Mouse (Mus musculus) adrenal gland, adult 10 weeks (tissue): Measurements from ENCODE around the gene 3110082J24Rik. TPM values are rescaled to one million over a fixed set of nuclear protein-coding genes. Genes with fewer than 3 reads are reported as not detected.

Source experiments
- polyA plus RNA-seq: library from polyadenylated mRNA; stranded (reverse); fragments of 350-450 nt; fragmentation: Illumina TruSeq; extraction: RNeasy Lipid Tissue Mini Kit (QIAGEN cat#74804); gene quantifications from one replicate; pipeline ENCODE4 v1.2.3, GENCODE M21; 2014; ENCODE audit warnings: low read depth, low replicate concordance

3110082J24Rik gene
- polyA plus RNA-seq, result not detected

DNA sequence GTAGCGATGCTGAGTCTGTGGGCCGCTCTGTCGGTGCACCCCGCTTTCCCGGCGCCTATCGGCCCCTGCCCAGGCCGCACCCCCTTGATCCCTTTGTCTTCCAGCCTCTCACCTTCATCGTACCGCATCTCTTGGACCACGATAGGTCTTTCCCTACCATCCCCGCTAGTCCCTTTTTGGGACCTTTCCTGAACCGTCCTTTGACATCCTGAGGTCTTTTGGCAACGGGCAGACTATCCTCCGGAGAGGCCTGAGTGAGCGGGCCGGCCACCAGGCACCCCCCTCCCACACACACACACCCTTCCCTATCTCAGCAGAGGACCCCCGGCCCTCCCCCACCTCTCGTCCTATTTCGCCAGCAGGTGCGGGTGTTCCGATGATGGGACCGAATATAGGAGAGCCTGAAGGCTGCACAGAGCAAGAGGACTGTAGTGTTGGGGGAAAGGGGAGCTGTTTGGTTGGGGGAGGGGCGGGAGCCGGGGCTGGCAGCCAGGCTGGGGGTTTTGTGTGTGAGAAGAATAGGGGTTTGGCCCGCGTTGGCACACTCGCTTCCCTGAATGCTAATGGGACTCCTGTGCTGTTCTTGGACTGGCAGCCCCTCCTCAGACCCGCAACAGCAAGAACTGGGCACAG, at the start of gene 3110082J24Rik:
TSS of gene 3110082J24Rik (minus strand) at position 419 of the 633 bp plus-strand sequence.

DNA sequence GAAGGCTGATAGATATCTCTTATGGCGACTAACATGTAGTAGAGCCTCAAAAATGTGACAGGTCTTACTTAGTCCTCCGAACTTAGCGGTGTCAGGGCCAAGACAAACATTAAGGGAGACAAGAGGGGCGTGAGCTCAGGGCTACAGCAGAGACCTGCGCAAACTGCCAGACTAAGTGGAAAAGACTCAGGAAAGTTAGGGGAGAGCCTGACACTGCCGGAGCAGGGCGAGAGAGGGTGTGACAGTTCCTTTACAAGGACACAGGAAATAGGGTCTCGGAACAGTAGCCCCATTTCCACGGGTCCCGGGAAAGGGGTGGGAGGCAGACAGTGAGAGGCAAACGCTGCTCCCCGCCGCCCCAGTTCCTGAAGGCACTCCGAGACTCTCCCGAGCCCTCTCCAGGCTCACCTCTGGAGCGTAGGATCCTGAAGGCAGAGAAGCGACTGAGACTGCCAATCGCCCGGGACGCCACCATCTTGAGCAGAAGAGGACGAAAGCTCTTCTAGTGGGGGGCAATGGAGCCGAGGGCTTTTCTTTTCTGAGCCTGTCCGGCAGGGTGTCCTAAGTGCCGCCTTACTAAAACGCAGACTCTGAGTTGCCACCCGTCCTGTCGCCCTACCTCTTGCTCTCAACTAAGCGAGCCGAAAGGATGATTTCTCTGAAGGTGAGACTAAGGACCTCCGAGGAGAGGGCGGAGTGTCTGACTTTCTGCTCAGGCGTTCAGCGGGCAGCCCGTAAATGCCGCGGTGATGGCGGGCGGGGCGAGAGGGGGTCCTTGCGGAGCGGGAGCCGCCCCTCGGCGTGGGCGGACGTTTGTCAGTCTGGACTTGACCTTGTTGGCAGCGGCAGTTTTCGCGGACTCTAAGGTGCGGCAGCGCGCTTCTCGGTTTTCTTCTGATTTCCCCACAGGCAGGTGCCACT, 48.8 kb upstream of the 3110082J24Rik start, which contains the start of the genes Hadha and Hadhb:
TSS of gene Hadha (minus strand) at position 689 of the 921 bp plus-strand sequence.
TSS of gene Hadhb (plus strand) at position 775 of the 921 bp plus-strand sequence.

DNA sequence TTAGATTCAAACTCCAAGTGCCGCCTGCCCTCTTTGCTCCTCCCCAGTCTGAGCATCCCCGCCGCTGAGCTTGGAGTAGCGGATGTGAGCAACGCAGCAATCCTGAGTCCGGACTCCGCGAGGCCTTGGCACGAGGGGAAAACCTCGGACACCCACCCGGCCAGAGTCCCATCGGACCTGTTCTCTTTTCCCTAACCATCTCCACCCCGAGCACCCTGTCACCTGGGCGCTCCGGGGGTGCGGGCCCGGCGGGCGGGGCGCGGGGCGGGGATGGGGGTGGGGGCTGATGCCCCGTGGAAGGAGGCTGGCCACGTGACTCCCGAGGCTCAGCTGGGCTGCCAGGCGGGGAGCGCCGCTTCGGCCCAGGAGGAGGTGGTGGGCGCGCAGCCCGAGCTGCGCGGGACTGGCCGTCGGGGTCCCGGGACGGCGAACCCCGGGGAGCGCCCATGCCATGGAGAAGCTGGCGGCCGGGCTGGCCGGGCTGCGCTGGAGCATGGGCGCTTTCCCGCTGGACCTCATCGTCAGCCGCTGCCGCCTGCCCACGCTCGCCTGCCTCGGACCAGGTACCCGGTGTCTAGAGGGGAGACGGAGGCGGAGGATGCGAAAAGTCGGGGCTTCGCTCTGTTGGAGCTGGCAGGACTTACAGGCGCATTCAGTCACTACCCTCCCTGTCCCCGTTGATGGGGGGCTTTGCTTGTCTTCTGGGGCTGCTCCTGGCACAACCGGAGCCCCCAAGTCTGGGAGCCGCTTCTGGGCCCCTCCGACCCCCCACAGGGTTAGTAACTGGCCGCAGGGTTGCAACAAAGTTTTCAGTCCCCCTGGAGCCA, 832 bp downstream of the 3110082J24Rik start, which contains the start of gene Garem2:
TSS of gene Garem2 (plus strand) at position 321 of the 827 bp plus-strand sequence.

DNA sequence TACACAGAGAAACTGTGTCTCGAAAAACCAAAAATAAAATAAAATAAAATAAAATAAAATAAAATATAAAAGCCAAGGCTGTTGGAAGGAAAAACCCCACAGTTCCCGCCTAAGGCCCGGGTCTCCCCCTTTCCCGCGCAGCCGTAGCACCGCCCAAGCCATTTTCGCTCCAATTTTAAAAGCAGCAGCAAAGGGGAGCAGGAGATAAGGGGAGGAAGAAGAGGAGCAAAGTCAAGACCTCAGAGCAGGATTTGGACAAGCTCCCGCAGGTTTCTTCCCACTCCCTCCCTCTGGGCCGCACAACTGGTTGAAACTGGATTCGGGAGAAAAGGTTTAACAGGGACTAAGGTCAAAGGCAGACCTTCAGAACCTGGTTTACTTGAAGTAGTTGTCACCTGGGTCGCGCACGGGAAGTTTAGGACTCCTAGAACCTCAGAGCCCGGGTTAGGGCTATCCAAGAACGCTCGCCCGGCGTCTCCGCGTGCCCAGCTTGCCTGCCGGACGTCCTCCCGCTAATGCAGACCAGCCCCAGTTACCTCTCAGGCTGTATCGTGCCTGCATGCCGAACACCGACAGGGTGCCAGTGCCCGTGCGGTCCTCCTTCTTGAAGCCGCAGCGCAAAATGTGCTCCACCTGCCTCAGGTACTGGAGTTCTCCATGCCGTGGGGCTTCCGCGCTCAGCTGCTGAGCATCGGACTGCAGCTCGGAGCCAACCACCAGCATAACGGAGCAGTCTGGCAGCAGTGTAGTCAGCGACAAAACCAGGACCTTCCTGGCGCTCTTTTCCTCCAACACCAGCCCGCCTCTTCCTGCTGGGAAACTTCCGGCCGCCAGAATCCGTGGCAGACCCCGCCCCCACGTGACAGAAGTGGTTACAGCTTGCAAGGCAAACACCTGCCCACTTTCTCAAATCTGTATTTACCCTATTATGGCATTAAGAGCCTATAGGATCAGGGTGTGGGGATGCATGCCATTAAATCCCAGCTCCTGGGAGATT, 32.8 kb downstream of the 3110082J24Rik start, which contains the start of gene Tyms:
TSS of gene Tyms (minus strand) at position 793 of the 997 bp plus-strand sequence.

Other genes starting within 250 kb of the 3110082J24Rik start
- not detected for gene Il6, start 93.0 kb downstream of the 3110082J24Rik start, polyA plus RNA-seq
- 13.4 TPM for gene Tyms, start 32.5 kb downstream of the 3110082J24Rik start, polyA plus RNA-seq
- not detected for gene Garem2, start 925 bp downstream of the 3110082J24Rik start, polyA plus RNA-seq
- gene Hadha, start 49.1 kb upstream of the 3110082J24Rik start, polyA plus RNA-seq, result 464 TPM
- gene Hadhb, start 49.2 kb upstream of the 3110082J24Rik start, polyA plus RNA-seq, result 1,997 TPM
- gene Adgrf3, start 99.6 kb upstream of the 3110082J24Rik start, polyA plus RNA-seq, result not detected
- gene Selenoi, start 126.5 kb upstream of the 3110082J24Rik start, polyA plus RNA-seq, result 45.8 TPM
- gene Drc1, start 175.3 kb upstream of the 3110082J24Rik start, polyA plus RNA-seq, result not detected